Mouse (Mus musculus) kidney, postnatal 0 days (tissue): ENCODE results near the gene Rnf185. TPM values are rescaled to one million over a fixed set of nuclear protein-coding genes. Genes with fewer than 3 reads are reported as not detected.

Experiments
- ATAC-seq: fragments of 200-750 bp; cut with Nextera tagmentation; replicated peaks from 2 replicates; pipeline ENCODE4 v1.8.0; 2017; ENCODE audit warnings: low read depth, moderate number of reproducible peaks, moderate TSS enrichment, moderate library complexity; ENCODE audit not compliant: low FRiP score
- DNase-seq: peaks from one replicate; pipeline ENCODE4 v3.0.0-alpha.2; 2016; ENCODE audit warnings: low spot score
- H3K27ac ChIP-seq: fragments of 300-500 bp; sonication (generic); 2 replicates; pipeline ENCODE4 v1.5.1; 2014; ENCODE audit warnings: mild to moderate bottlenecking
- H3K27me3 ChIP-seq: fragments of 300-500 bp; sonication (generic); 2 replicates; pipeline ENCODE4 v1.6.1; 2014; ENCODE audit warnings: low read length, mixed read lengths; ENCODE audit not compliant: insufficient read depth
- H3K36me3 ChIP-seq: fragments of 300-500 bp; sonication (generic); 2 replicates; pipeline ENCODE4 v1.6.1; 2014; ENCODE audit warnings: low read length, mixed read lengths; ENCODE audit not compliant: insufficient read depth
- H3K4me1 ChIP-seq: fragments of 300-500 bp; sonication (generic); replicated peaks from 2 replicates; pipeline ENCODE4 v1.6.1; 2014; ENCODE audit warnings: antibody characterized with exemption, low read length, mixed read lengths; ENCODE audit not compliant: insufficient read depth
- H3K4me2 ChIP-seq: fragments of 300-500 bp; sonication (generic); 2 replicates; pipeline ENCODE4 v1.6.1; 2014; ENCODE audit warnings: mild to moderate bottlenecking, low read length, moderate library complexity, mixed read lengths
- H3K4me3 ChIP-seq: fragments of 300-500 bp; sonication (generic); replicated peaks from 2 replicates; pipeline ENCODE4 v1.5.1; 2014; ENCODE audit warnings: low read depth, low read length
- H3K9ac ChIP-seq: fragments of 300-500 bp; sonication (generic); 2 replicates; pipeline ENCODE4 v1.6.1; 2014; ENCODE audit warnings: low read depth, low read length
- H3K9me3 ChIP-seq: fragments of 300-500 bp; sonication (generic); replicated peaks from 2 replicates; pipeline ENCODE4 v1.6.1; 2016; ENCODE audit warnings: low read length, inconsistent platforms, mixed read lengths
- CTCF ChIP-seq: IDR thresholded peaks from 2 replicates; pipeline ENCODE4 v1.5.1; 2016; ENCODE audit warnings: antibody characterized with exemption, low read depth, mild to moderate bottlenecking, moderate library complexity
- WGBS: fragments of 180-500 bp; shearing (Covaris S2); extraction: QIAGEN DNeasy Blood & Tissue Kit; methylation state at CpG from one replicate; pipeline ENCODE4 v1.1.7; 2014; 5-methylcytosine and 5-hydroxymethylcytosine counted together
- polyA plus RNA-seq: library from polyadenylated mRNA; unstranded; fragments of >200 nt; fragmentation: Nextera tagmentation; extraction: Ambion mirVana; gene quantifications from 2 replicates; pipeline ENCODE4 v1.2.1, GENCODE M21; 2015

Gene Rnf185
- polyA plus RNA-seq, 1 experiment from 2014 or later = 37.8 TPM

GRCm38 (mm10) chr11:3487952-3488570 lies 35.9 kb upstream of the Rnf185 start, which contains the start of gene Pla2g3:
Pla2g3 (plus strand) TSS chr11:3488284.
- DNase-seq (peak; percentile 26), ATAC-seq (no peak)
- Histone ChIP-seq H3K36me3 (no peaks in the 10 kb centered on the region), H3K9ac (no peak within 1 kb of the TSS), H3K9me3 (no peaks in the 10 kb centered on the region), H3K4me2 (no peak within 1 kb of the TSS), H3K4me1 (no peaks in the 10 kb centered on the region), H3K27ac (no peak within 1 kb of the TSS), H3K27me3 (no peaks in the 10 kb centered on the region), H3K4me3 (no peak within 1 kb of the TSS)
- TF ChIP-seq CTCF = no peak
- 12% methylated on average over 11 of the region's 11 CpGs for WGBS

- DNase-seq = no peak
- no peaks in the 10 kb centered on the region for H3K9me3 ChIP-seq
- no peaks in the 10 kb centered on the region for H3K4me1 ChIP-seq
- TF ChIP-seq CTCF = no peak
- WGBS = 76% methylated on average over 7 of the region's 7 CpGs
- H3K27me3 ChIP-seq = no peaks in the 10 kb centered on the region
- H3K4me3 ChIP-seq = no peak overlapping the region
- no peak overlapping the region for H3K27ac ChIP-seq
- H3K36me3 ChIP-seq = no peaks in the 10 kb centered on the region
- H3K9ac ChIP-seq = no peak overlapping the region
- H3K4me2 ChIP-seq = no peak overlapping the region
- ATAC-seq = no peak
Measured at GRCm38 (mm10) chr11:3486349-3486748, 34.2 kb upstream of the Rnf185 start.

GRCm38 (mm10) chr11:3483980-3484642 lies 31.9 kb upstream of the Rnf185 start:
- WGBS = 55% methylated on average over 11 of the region's 11 CpGs
- Histone ChIP-seq H3K27ac (no peak overlapping the region), H3K4me3 (no peak overlapping the region), H3K9ac (no peak overlapping the region), H3K4me2 (no peak overlapping the region), H3K36me3 (no peaks in the 10 kb centered on the region), H3K4me1 (no peaks in the 10 kb centered on the region), H3K27me3 (no peaks in the 10 kb centered on the region), H3K9me3 (no peaks in the 10 kb centered on the region)
- no peak for ATAC-seq
- TF ChIP-seq CTCF = no peak
- no peak for DNase-seq

GRCm38 (mm10) chr11:3475489-3475888 lies 23.3 kb upstream of the Rnf185 start:
- H3K4me2 ChIP-seq = no peak overlapping the region
- no peaks in the 10 kb centered on the region for H3K27me3 ChIP-seq
- no peak for DNase-seq
- H3K9me3 ChIP-seq = no peaks in the 10 kb centered on the region
- H3K4me3 ChIP-seq = no peak overlapping the region
- H3K36me3 ChIP-seq = no peaks in the 10 kb centered on the region
- no peak for TF ChIP-seq CTCF
- H3K27ac ChIP-seq = no peak overlapping the region
- no peaks in the 10 kb centered on the region for H3K4me1 ChIP-seq
- ATAC-seq = no peak
- H3K9ac ChIP-seq = no peak overlapping the region

- ATAC-seq (no peak), DNase-seq (no peak)
- H3K27me3 ChIP-seq = no peaks in the 10 kb centered on the region
- no peak overlapping the region for H3K27ac ChIP-seq
- H3K4me1 ChIP-seq = no peaks in the 10 kb centered on the region
- 85% methylated on average over 7 of the region's 7 CpGs for WGBS
- no peak overlapping the region for H3K4me3 ChIP-seq
- no peak overlapping the region for H3K9ac ChIP-seq
- no peaks in the 10 kb centered on the region for H3K36me3 ChIP-seq
- TF ChIP-seq CTCF = peak; percentile 65
- H3K9me3 ChIP-seq = no peaks in the 10 kb centered on the region
- no peak overlapping the region for H3K4me2 ChIP-seq
Measured at GRCm38 (mm10) chr11:3474480-3475115, 22.4 kb upstream of the Rnf185 start.

GRCm38 (mm10) chr11:3472484-3472883 lies 20.3 kb upstream of the Rnf185 start:
- 38% methylated on average over 1 of the region's 1 CpGs for WGBS
- H3K4me2 ChIP-seq = no peak overlapping the region
- H3K27ac ChIP-seq = no peak overlapping the region
- TF ChIP-seq CTCF = peak; percentile 95
- no peak overlapping the region for H3K9ac ChIP-seq
- ATAC-seq = peak; percentile 62; the same call in 1 of the 2 replicates
- DNase-seq = peak; percentile 90
- H3K4me1 ChIP-seq = no peaks in the 10 kb centered on the region
- no peaks in the 10 kb centered on the region for H3K9me3 ChIP-seq
- no peak overlapping the region for H3K4me3 ChIP-seq
- H3K27me3 ChIP-seq = no peaks in the 10 kb centered on the region
- H3K36me3 ChIP-seq = no peaks in the 10 kb centered on the region
